Mouse (Mus musculus) erythroblast, adult 5-6 weeks (primary cell): ENCODE measurements around the gene Tll2. TPM values are rescaled to one million over a fixed set of nuclear protein-coding genes. Genes with fewer than 3 reads are reported as not detected.

Experiments
- ATAC-seq: replicated peaks from 2 replicates; pipeline ENCODE4 v1.8.0; 2016; ENCODE audit warnings: moderate number of reproducible peaks, mild to moderate bottlenecking, moderate TSS enrichment, inconsistent platforms; ENCODE audit not compliant: poor library complexity, low FRiP score, severe bottlenecking
- total RNA-seq, 2 experiments: library from RNA; stranded (forward) in 1 of 2; stranded (reverse) in 1 of 2; fragments of 150-400 nt in 1 of 2; fragments of 200-764, 138-1000 nt in 1 of 2; gene quantifications; 2 replicates each; pipeline versions ENCODE4 v1.2.3 to v1.2.4; 2015 to 2017; ENCODE audit warnings: low replicate concordance in 2 of 2

Gene Tll2
- total RNA-seq, 2 experiments from 2014 or later: not detected

DNA sequence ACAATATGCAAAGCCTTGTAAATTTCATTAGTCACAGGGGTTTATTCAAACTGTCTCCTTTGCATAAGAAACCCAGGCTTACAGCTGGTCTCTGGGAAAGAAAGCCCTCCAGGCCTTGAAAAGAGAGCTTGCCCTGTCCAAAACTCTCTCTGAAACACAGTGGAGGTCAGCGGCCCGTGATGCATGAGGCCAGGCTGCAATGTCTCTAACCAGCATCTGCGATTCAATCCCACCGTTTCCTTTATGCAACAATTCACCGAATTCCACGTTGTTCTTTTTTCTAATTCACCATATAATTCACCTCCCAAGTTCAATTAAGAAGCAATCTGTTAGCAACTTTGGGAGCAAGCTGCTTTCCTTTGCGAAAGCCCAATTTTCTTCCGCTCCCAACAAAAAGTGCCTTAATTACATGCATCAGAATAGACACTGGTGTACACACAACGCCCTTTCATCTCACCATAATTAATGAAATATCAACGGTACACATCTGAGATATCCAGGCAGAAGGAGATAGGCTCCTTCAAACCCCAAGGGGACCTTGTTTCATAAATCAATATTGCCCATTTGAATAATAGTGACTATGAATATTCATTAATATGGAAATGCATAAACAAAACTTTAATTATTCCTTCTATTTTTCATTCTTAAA is 42.1 kb downstream of the Tll2 start:
- ATAC-seq: no peak

DNA sequence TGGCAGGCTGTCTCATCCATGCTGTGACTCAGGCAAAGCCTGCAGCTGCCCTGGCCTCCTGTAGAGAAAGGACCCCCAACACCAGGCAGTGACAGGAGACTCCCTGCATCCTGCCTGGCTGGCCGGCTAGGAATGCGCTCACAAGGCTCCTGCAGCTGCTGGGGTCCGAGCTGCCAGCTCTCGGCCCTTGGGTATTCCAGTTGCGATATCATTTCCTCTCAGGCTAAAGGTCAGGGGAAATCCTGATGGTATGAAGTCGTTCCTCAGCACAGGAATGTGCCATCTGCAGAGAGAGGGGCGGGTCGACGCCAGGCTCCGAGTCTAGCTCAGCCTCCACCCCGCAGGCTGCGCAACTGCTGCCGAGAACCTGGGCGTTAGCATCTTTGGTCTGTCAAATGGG is 46.2 kb downstream of the Tll2 start:
- no peak for ATAC-seq

DNA sequence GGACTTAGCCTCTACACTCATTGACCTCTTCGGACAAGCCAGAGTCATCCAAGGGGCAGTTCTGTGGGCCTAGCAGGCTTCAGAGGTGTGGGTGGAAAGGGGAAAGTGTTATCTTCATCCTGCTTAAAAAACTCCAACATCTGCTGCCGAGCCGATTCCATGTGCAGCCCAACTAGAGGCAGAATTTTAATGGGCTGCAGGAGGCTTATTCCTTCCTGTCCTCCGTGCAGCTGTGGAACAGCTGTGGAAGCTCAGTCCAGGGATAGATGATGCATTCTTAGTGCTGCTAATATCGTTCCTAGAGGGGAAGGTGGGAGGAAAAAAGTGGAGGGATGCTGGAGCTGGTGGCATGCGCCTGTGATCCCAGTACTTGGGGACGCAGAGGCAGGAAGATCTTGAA is 52.0 kb downstream of the Tll2 start:
- ATAC-seq: no peak

- no peak for ATAC-seq
Observed at GRCm38 (mm10) chr19:41152462-41152861, 54.2 kb downstream of the Tll2 start.

DNA sequence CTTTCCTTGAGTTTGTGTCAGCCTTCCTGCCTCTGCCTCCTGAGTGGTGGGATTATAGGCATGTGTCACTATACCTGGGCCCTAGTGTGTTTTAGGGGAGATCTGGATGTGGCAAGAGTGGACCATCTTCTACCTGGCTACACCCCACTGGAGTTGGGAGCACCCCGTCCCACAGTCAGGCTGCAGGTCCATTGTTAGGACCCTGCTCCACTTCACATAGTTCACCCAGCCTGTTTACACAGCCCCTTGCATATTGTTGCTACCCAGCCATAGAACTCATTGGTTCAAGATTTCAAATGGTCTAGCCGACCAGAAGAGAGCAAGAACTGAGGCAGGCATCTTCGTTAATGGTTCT is 54.6 kb downstream of the Tll2 start:
- no peak for ATAC-seq

GRCm38 (mm10) chr19:41151321-41152015 is 55.2 kb downstream of the Tll2 start:
- ATAC-seq: no peak

GRCm38 (mm10) chr19:41140961-41141360 is 65.7 kb downstream of the Tll2 start:
- ATAC-seq: no peak

GRCm38 (mm10) chr19:41139629-41140028 is 67.0 kb downstream of the Tll2 start:
- ATAC-seq: no peak

DNA sequence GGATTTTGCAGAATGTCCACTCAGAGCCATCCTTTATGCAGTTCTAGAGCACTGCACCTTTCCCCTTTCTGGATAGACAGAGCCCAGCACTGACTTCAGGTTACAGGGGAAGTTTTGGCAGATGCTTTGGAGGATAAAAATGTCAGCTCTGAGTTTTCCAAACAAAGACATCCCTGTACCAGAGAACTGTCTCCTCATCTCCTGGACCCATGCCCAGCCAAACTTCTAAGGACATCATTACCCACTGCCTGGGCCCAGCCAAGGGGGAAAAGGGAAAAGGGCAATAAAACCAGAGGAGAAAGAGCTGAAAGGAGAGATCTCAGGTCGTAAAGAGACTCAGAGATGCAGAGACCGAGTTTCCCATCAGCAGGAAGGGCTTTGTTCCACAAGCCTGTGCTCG is 83.6 kb downstream of the Tll2 start:
- no peak for ATAC-seq

- ATAC-seq: no peak
Observed at GRCm38 (mm10) chr19:41119924-41120323, 86.7 kb downstream of the Tll2 start.

DNA sequence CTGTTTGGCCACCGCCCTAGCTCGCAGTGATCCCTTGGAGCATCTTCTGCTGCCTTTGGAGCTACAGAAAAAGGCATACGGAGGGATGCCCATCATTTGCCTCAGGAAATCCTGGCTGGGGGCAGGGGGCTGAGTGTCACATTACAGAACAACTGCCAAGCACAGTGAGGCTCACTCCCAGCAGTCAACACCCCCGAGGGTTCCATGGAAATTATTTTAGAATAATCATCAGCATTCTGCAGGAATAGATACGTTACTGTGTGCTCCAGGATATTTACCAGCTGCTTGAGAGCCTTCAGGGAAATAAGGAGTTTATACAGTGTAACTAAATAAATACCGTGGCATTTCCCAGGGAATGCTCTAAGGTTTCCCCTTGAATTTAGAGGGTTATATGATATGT is 88.3 kb downstream of the Tll2 start:
- no peak for ATAC-seq

DNA sequence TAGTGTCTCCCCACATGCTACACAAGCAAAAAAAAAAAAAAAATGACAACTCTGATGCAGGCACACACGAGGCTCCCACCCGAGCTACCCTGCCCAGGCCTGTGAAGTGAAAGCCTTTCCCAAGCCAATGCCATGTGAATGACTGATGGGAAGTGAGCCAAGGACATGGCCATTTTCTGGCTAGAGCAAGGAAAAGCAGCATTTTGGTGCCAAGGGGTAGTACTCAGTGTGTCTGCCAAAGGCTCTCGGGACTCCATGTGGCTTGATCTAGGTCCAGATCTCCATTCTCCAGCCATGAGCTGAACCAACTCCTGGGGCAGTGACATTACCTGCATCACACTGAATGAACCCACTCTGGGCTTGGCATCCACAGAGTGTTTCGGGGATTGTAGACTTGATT is 89.3 kb downstream of the Tll2 start:
- no peak for ATAC-seq

DNA sequence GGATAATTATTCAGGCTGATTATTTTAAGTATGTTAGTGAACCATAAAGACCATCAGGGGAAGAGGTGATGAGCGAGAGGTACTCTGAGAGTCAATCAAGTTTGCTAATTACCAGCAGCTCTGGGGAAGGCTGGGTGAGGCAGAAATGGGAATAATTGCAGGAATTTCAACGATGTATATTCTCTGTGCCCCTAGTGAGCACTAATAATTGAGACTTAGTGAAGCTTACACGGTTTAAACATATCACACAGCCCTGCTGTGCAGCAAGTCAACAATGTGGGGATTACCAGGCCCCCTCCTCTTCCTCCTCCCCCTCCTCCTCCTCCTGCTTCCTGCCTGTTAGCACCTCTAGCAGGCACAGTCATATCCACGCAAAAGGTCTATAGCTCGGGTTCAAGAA is 92.0 kb downstream of the Tll2 start:
- no peak for ATAC-seq

DNA sequence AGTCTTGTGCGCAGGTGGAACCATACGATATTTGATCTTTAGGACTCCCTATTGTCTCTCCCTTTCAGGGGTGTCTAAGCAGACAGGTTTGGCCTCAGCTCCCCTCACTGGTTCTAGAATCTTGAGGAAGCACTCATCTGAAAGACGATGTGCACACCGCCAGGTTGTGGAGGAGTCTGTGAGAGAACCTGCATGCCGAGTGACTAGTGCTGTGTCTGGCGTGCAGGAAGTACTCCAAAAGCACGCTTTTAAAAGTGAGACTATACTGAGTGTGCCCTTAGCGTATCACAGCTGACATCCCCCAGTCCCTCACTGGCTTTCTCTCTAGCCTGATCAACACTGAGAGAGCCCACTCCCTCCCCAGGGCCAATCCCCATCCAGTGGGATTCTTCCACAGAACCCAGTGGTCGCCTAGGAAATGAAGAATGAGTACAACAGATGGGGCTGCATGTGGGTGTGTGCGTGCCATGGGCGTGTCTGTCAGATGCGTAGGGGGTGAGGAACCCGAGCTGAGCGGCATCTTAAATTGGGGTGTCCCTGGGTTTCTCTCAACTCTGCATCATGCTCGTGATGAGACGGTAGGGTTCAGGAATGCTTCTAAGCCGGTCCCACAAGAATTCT is 92.6 kb downstream of the Tll2 start:
- no peak for ATAC-seq

- ATAC-seq: no peak
Observed at GRCm38 (mm10) chr19:41112609-41113008, 94.0 kb downstream of the Tll2 start.

GRCm38 (mm10) chr19:41109991-41110390 is 96.6 kb downstream of the Tll2 start:
- no peak for ATAC-seq

GRCm38 (mm10) chr19:41109496-41109895 is 97.1 kb downstream of the Tll2 start:
- ATAC-seq: no peak

GRCm38 (mm10) chr19:41108666-41109065 is 98.0 kb downstream of the Tll2 start:
- ATAC-seq: no peak

- ATAC-seq: no peak
Observed at GRCm38 (mm10) chr19:41107530-41107929, 99.1 kb downstream of the Tll2 start.

GRCm38 (mm10) chr19:41104922-41105321 is 101.7 kb downstream of the Tll2 start:
- no peak for ATAC-seq

- ATAC-seq: no peak
Observed at GRCm38 (mm10) chr19:41101390-41101789, 105.2 kb downstream of the Tll2 start.
